Mouse (Mus musculus) olfactory bulb, adult 2 months (tissue): ENCODE measurements around the gene Asna1. TPM values are rescaled to one million over a fixed set of nuclear protein-coding genes. Genes with fewer than 3 reads are reported as not detected.
A peak's percentile ranks its signal among the peaks of the same experiment; 100 is the strongest.

Source experiments
- H3K27ac ChIP-seq: fragments of 200-500 bp; 2 replicates; pipeline ENCODE4 v1.5.1; 2012; ENCODE audit warnings: low read depth, low read length; ENCODE audit not compliant: insufficient read depth
- H3K4me1 ChIP-seq: fragments of 200-500 bp; 2 replicates; pipeline ENCODE4 v1.6.1; 2012; ENCODE audit warnings: low read length; ENCODE audit not compliant: control insufficient read depth, insufficient read depth
- H3K4me3 ChIP-seq: fragments of 200-500 bp; 2 replicates; pipeline ENCODE4 v1.5.1; 2012; ENCODE audit warnings: mild to moderate bottlenecking, low read depth, low read length, moderate library complexity; ENCODE audit not compliant: insufficient read depth
- CTCF ChIP-seq: fragments of 200-500 bp; IDR thresholded peaks from 2 replicates; pipeline ENCODE4 v1.5.1; 2012; ENCODE audit warnings: low read depth, mild to moderate bottlenecking, low read length, moderate library complexity; ENCODE audit not compliant: insufficient read depth
- POLR2A ChIP-seq: fragments of 200-500 bp; IDR thresholded peaks from 2 replicates; pipeline ENCODE4 v1.6.1; 2012; ENCODE audit warnings: mild to moderate bottlenecking, low read depth, low read length, moderate library complexity; ENCODE audit not compliant: insufficient read depth
- WGBS: fragments of 180-500 bp; shearing (Covaris S2); methylation state at CpG from one replicate; pipeline ENCODE4 v1.1.7; 2018; 5-methylcytosine and 5-hydroxymethylcytosine counted together
- polyA plus RNA-seq: library from polyadenylated mRNA; stranded (reverse); fragments of >200 nt; gene quantifications from 2 replicates; pipeline ENCODE4 v1.2.4, GENCODE M21; 2012; ENCODE audit warnings: low replicate concordance; ENCODE audit not compliant: missing spikeins, insufficient read depth, insufficient read length

Asna1 gene
- polyA plus RNA-seq, 1 experiment: not detected

DNA sequence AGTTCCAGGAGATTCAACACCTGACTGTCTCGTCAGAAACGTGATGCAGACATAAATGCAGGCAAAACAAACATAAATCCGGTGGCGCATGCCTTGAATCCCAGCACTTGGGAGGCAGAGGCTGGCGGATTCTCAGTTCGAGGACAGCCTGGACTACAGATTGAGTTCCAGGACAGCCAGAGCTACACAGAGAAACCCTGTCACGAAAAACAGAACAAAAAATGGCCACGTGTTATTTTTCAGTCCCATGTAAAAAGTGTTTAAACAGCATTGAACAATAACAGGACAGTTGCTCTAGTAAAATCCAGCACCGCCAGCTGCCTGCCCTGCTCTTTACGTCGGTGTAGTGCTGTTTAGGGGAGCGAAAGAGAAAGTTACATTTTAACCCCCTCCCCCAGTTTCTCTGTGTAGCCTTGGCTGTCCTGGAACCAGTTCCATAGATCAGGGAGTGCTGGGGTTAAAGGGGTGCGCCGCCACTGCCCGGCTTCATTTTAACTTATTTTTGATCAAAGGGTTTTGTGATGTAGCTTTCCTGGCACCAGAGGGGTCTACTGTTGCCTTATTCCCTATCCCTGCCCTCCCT is 10.7 kb upstream of the Asna1 start:
- Histone ChIP-seq H3K4me1 (peaks cover 8% of the 10 kb centered on the region), H3K4me3 (peak overlapping the region; percentile 70), H3K27ac (no peak overlapping the region)
- WGBS: under 1% methylated on average over 15 of the region's 15 CpGs
- no peak for TF ChIP-seq POLR2A

GRCm38 (mm10) chr8:85035165-85035727 is 10.2 kb upstream of the Asna1 start:
- H3K4me1 ChIP-seq: peaks cover 6% of the 10 kb centered on the region
- no peak overlapping the region for H3K4me3 ChIP-seq
- 4% methylated on average over 12 of the region's 12 CpGs for WGBS
- TF ChIP-seq CTCF (no peak), POLR2A (no peak)
- H3K27ac ChIP-seq: no peak overlapping the region

- Histone ChIP-seq H3K4me3 (no peak overlapping the region; the same call in 1 of the 2 replicates), H3K27ac (no peak overlapping the region), H3K4me1 (peaks cover 6% of the 10 kb centered on the region)
- TF ChIP-seq CTCF (no peak), POLR2A (no peak)
- 4% methylated on average over 13 of the region's 13 CpGs for WGBS
These were observed 9.7 kb upstream of the Asna1 start for GRCm38 (mm10) chr8:85034764-85035163.

DNA sequence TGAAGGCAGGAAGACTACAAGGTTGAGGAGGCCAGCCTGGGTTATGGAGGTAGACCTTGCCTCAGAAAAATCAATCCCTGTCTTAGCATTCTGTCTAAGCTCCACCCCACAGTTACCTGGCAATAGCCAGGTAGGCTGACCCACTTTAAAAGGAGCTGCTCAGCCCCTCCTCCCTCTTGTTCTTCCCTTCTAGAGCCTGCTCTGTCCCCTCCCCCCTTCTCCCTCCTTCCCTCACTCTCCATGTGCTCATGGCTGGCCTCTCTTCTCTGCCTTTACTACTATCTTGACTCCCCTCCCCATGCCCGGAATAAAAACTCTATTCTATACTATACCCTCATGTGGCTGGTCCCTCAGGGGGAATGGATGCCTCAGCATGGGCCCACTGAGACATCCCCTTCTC is 8.8 kb upstream of the Asna1 start:
- WGBS: 72% methylated on average over 1 of the region's 1 CpGs
- Histone ChIP-seq H3K27ac (no peak overlapping the region), H3K4me1 (peaks cover 10% of the 10 kb centered on the region), H3K4me3 (no peak overlapping the region)
- TF ChIP-seq CTCF (no peak), POLR2A (no peak)

DNA sequence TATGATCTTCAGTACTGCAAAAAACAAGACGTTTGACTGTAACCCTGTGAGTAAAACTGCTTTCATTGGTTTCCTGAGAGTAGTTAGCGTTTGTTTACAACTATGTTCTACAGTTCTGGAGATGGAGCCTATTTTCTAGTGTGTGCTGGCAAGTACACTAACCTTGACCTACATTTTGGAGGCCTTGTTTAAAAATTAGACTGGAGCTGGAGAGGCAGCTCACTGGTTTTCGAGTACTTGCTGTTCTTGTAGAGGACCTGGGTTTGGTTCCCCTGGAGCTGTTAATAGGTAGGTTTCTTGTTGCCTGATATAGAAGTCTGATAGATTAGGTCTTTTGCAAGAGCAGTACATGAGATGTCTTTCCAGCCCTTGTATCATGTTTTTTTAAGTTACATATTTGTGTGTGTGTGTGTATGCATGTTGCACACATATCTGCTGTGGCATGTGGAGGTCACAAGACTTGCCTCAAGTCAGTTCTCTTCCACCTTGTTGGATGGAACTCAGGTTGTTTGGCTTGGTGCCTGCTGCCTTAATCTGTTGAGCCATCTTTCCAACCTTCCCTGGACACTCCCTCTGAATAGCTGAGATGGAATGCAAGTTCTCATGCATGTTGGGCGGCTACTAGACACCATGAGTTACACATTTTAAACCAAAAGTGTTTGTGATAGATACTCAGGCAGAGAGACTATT is 7.7 kb upstream of the Asna1 start:
- Histone ChIP-seq H3K4me3 (no peak overlapping the region), H3K4me1 (peaks cover 7% of the 10 kb centered on the region), H3K27ac (no peak overlapping the region)
- 80% methylated on average over 4 of the region's 4 CpGs for WGBS
- TF ChIP-seq POLR2A (no peak), CTCF (no peak)

GRCm38 (mm10) chr8:85029271-85029670 is 4.2 kb upstream of the Asna1 start:
- Histone ChIP-seq H3K4me3 (no peak overlapping the region), H3K4me1 (peaks cover 7% of the 10 kb centered on the region), H3K27ac (no peak overlapping the region)
- TF ChIP-seq POLR2A (no peak), CTCF (no peak)
- WGBS: 81% methylated on average over 14 of the region's 14 CpGs

GRCm38 (mm10) chr8:85027922-85028321 is 2.8 kb upstream of the Asna1 start:
- Histone ChIP-seq H3K4me3 (no peak overlapping the region), H3K27ac (no peak overlapping the region), H3K4me1 (peaks cover 13% of the 10 kb centered on the region)
- WGBS: 14% methylated on average over 2 of the region's 2 CpGs
- TF ChIP-seq CTCF (no peak), POLR2A (no peak)

- H3K27ac ChIP-seq: no peak overlapping the region
- peak overlapping the region; percentile 96 for H3K4me3 ChIP-seq
- peaks cover 13% of the 10 kb centered on the region for H3K4me1 ChIP-seq
- TF ChIP-seq CTCF (no peak), POLR2A (no peak)
- WGBS: under 1% methylated on average over 13 of the region's 13 CpGs
These were observed 2.4 kb upstream of the Asna1 start for GRCm38 (mm10) chr8:85027516-85027855.

- Histone ChIP-seq H3K4me1 (peaks cover 13% of the 10 kb centered on the region), H3K4me3 (peak within 1 kb of the TSS; percentile 96), H3K27ac (peak within 1 kb of the TSS; percentile 95)
- WGBS: under 1% methylated on average over 74 of the region's 75 CpGs
- peak; percentile 22; the same call in 1 of the 2 replicates for TF ChIP-seq CTCF
- peak; percentile 97 for TF ChIP-seq POLR2A
These were observed 1.8 kb upstream of the Asna1 start, which contains the start of gene Trir for GRCm38 (mm10) chr8:85026670-85027515. Gene Trir (plus strand): TSS chr8:85026823.
